Mouse (Mus musculus) embryo, embryonic 10.5 days (tissue): Measurements from ENCODE around the gene Lce1m.
"Not testable (repeated sequence)": the region's sequence is repeated elsewhere in the genome, so short reads cannot be mapped to it uniquely, and the experiment has no call there.

Source experiments
- DNase-seq: peaks from one replicate; pipeline ENCODE4 v3.0.0-alpha.2; 2015; ENCODE audit warnings: low spot score

The Lce1m gene

DNA sequence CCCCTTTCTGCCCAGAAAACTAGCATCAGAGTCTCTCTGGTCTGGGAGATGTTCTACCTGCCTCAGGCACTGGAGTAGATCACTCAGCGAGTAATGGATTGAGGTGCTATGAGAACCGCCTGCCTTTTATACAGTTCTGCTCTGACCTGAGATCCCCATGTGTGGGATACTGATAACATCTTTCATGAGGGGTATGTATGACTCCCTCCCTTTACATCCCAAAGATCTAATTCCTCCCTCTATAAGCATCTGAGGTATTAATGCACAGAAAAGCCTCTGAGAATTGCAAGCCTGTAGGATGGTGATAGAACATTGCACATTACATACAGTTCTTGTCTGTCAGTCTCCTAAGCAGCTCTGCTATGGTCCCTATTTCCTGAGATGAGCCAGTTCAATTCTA lies at the start of gene Lce1m:
TSS of gene Lce1m (minus strand) at position 101 of the 400 bp plus-strand sequence.
- DNase-seq: no peak

- not testable (repeated sequence) for DNase-seq
Measured at GRCm38 (mm10) chr3:93068523-93068922, 49.7 kb upstream of the Lce1m start, which contains the start of gene Gm4858. Gm4858 (plus strand) TSS chr3:93068823.

- peak; percentile 41 for DNase-seq
Measured at GRCm38 (mm10) chr3:93052826-93053474, 34.1 kb upstream of the Lce1m start.

GRCm38 (mm10) chr3:93050182-93050581 lies 31.3 kb upstream of the Lce1m start:
- no peak for DNase-seq

DNA sequence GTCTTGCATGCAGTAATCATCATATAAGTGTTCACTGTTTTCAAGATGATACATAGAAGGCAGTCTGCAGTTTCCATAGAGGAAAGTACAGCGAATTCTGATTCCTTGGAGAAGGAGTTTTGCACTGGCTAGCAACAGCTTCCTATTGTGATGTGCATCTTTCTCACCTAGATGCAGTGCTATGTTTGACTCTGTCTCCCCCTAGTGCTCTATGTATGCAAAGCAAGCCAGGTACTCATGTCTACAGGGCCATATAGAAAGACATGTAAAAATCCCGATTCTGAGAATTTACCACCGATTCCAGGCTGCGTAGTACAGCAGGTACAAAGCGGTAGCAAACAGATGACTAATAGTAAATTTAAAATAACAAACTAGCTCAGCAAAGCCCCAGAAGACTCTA lies 12.6 kb upstream of the Lce1m start:
- DNase-seq: peak; percentile 84

- DNase-seq: peak; percentile 2
Measured at GRCm38 (mm10) chr3:93025486-93025885, 6.6 kb upstream of the Lce1m start.

DNA sequence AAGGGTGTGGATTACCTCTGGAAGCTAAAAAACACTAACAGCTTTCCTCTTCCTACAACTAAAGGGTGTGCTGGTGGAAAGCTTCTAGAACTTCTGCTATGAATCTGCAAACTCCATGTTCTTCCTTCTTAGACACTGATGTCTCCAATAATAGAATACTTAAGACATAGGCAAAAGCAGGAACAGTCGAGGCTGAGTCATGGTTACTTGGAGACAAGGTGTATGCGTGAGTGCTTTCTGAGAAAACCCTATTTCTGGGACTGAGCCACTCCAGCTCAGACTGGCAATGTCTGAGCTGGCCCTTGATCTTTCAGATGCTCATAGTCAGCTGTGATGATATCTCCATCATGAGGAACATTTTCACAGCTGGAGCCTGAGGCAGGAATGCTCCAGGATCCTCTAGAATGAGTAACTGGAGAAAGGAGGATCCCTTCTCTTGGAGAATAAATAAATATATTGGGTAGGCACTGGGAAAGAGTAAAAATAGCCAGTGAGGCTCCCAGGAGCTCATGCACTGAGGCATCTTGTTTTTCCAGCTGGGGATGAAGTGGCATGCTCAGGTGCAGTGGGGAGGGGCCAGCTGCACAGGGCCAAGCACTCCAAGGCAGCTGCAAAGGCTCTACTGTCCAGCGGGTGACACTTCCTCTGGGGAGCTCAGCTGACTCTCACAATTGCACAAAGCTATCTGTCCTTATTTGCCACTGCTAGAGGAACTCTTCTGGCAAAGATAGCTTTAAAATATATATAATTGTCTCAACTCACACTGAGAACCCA lies 4.7 kb upstream of the Lce1m start:
- no peak for DNase-seq

- DNase-seq: no peak
Measured at GRCm38 (mm10) chr3:93021171-93021570, 2.3 kb upstream of the Lce1m start.

GRCm38 (mm10) chr3:93015460-93016104 lies 3.3 kb downstream of the Lce1m start, which contains the start of gene Crct1:
Crct1 (minus strand) TSS chr3:93015687.
- no peak for DNase-seq

GRCm38 (mm10) chr3:93014871-93015270 lies 4.0 kb downstream of the Lce1m start:
- no peak for DNase-seq

DNA sequence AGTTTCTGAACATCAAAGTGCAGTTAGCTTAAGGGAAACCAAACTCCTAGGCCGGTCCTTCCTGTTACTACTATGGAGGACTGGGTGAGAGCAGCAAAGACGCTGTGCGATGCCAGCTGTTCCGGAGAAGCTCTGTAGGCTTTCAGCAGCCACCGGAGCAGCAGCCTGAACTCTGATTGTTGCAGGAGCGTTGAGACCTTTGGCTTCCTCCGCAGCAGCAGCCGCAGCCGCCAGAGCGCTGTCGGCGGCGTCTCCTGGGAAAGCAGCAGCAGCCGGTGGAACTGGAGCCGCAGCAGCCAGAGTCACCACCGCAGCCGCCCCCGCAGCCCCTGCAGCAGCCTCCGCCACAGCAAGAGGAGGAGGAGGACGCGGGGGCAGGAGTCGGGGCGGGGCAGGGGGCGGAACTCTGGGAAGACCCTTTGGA lies 4.5 kb downstream of the Lce1m start:
- peak; percentile 83 for DNase-seq

DNA sequence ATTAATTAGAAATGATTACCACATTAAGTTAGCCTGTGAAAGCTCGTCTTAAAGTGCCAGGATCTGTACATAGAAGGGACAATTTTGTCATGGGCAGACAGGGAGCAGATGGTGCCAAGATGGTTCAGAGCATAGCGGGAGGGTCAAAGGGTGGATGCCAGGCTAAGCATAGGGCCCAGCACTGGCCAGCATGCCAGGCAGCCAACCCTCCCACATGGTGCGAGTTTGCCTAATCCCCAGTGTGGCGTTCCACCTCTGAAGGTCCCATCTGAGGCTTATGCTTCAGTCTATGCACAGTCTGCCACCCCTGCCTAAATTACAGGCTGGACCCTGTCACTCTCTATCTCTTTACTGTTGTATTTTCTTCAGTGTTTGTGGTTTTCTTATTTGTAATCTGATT lies 16.0 kb downstream of the Lce1m start:
- no peak for DNase-seq

DNA sequence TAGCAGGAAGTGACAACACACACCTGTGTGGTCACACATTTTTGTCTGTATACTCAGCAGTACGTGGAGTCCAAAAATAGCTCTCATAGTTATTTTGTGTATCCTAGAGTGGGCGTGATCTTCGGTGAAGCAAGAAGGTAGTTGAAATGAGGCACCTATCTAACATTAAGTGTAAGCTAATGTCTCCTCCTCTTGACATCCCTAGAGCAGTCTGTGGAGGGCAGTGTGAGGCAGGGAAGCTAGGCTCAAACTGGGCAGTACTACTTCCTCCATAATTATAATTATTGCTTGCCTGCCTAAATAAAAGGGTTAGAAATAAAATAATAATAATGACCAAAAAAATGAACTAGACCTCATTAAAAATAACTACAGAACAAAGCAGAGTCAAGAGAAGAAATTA lies 18.2 kb downstream of the Lce1m start:
- no peak for DNase-seq

DNA sequence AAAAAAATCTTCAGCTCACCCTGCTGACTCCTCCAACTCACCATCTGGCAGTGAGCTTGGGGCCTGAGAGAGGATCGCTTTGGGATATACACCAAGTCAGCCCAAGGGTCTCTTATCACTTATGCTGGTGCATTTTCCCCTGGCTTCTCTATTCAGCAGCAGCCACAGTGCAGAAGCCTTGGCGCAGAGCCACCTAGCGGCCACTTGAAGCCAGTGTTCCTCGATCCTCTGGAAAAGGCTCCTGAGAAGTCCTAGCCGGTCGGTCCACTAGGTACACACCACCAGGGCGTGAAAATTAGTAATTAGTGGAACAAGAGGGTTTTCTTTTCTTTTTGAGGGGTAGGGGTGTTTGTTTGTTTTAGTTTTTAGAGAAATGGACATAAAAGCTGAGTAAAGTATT lies 20.2 kb downstream of the Lce1m start:
- peak; percentile 86 for DNase-seq

DNA sequence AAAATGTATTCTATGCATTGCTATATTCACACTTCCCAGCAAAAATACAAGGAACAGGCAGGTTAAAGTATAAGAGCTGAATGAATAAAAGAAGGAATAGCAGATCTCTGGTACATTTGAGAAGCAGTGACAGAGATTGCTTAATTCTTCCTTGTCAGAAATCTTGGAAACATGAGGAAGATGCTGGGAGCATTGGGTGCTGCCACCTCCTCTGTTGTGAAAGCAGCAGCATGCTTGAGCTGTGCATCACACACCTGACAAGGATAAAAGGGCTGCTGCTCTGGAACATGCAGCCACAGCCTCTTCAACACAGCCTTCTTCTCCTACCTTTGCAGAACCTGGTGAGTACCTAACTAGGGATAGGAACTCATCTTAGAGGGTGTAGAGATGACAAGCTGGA lies 26.9 kb downstream of the Lce1m start, which contains the start of gene Lce3f:
TSS of gene Lce3f (plus strand) at position 301 of the 400 bp plus-strand sequence.
- no peak for DNase-seq

GRCm38 (mm10) chr3:92978484-92978883 lies 40.4 kb downstream of the Lce1m start:
- DNase-seq: no peak
